Mouse (Mus musculus): Measurements from ENCODE around the gene Timm10b. TPM values are rescaled to one million over a fixed set of nuclear protein-coding genes. Genes with fewer than 3 reads are reported as not detected.

Gene Timm10b
- 10 to 100 TPM; 53.7 to 55.9 TPM for total RNA-seq (2021)
- long read RNA-seq, experiment 1, transcript Timm10b-201 (4 exons, 694 nt) = minor isoform, 11 of 104 reads
- long read RNA-seq, experiment 1, transcript Timm10b-210 (2 exons, 373 nt) = minor isoform, 18 of 104 reads
- long read RNA-seq, experiment 1, transcript Timm10b-203 (3 exons, 3,273 nt) = major isoform, 58 of 104 reads
- long read RNA-seq, experiment 1, transcript Timm10b-211 (4 exons, 529 nt) = minor isoform, 8 of 104 reads
- long read RNA-seq, experiment 1, partial matches to known transcripts = 0 of 104 reads
- long read RNA-seq, experiment 1, other reads (novel, unspliced or antisense) = 6 of 104 reads
- long read RNA-seq, experiment 2, transcript Timm10b-210 (2 exons, 373 nt) = minor isoform, 19 of 144 reads
- long read RNA-seq, experiment 2, transcript Timm10b-203 (3 exons, 3,273 nt) = major isoform, 90 of 144 reads
- long read RNA-seq, experiment 2, transcript Timm10b-201 (4 exons, 694 nt) = minor isoform, 18 of 144 reads
- long read RNA-seq, experiment 2, partial matches to known transcripts = 3 of 144 reads
- long read RNA-seq, experiment 2, other reads (novel, unspliced or antisense) = 9 of 144 reads

GRCm38 (mm10) chr7:105639756-105640155 is at the start of gene Timm10b:
Gene Timm10b, plus strand, starts transcription at chr7:105640056.
- DNase-seq = peak in 1 of 2 experiments; percentile 46
- intact Hi-C loops (cut with DNase I) = loop anchor here (5.0 to 10.0 kb wide), 2 partner anchors 93 to 235 kb away; partner anchors contain the start of genes Cnga4 and Fam160a2

DNA sequence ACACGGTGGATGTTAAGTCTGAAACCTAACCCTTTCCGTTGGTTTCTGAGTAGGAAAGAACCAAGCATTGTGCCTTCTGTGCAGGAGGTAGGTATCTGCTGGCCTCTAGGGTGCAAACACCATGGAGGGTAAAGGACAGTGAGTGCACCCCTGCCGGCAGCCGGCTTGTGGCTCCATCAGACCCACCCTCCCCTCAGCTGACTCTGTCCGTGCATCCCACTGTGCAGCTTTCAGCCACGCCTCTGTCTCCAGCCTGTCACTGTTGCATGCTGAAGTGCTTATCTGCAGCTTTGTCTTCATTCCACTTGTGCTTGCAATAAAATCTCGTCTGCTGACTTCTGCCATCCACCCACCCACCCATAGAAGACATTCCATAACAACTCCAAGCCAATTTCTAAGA is 49.8 kb upstream of the Timm10b start:
- intact Hi-C loops (cut with DNase I) = no loop called here
- DNase-seq = no peak

DNA sequence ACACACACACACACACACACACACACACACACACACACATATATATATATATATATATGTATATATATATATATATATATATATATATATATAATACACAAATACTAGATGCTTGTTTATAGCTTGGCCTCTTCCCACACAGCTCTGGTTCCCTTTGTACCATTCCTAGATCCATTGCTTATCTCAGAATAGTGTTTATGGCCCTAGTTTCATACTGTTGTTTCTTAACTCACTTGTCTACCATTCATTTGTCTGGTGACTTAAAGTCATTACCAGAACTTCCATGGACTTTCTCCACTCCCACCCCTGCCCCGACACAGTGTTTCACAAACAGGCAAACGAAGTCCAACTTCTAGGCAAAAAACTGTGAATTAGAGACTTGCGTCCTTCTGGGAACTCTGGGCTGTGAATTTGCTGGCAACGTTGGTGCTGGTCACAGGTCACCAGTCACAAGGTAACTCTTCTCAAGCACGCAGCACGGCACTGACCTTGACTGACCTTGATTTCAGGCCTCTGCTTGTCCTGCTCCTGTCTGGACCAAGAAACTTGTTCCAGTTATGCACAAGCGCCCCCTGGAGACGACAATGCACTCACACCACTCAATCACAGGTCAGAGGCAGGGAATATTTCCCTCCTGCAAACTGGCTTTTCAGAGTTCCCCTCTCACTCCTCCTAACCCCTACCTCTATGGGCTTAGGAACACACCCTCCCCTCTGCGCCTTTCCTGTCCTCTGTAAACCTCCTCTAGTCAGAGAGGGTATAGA is 36.8 kb upstream of the Timm10b start:
- DNase-seq = peak; percentile 43 to 57
- intact Hi-C loops (cut with DNase I) = loop anchor here (5.0 kb wide), 1 partner anchor 66 kb away; no protein-coding TSS in a partner anchor

GRCm38 (mm10) chr7:105608467-105608866 is 31.4 kb upstream of the Timm10b start:
- intact Hi-C loops (cut with DNase I) = no loop called here

DNA sequence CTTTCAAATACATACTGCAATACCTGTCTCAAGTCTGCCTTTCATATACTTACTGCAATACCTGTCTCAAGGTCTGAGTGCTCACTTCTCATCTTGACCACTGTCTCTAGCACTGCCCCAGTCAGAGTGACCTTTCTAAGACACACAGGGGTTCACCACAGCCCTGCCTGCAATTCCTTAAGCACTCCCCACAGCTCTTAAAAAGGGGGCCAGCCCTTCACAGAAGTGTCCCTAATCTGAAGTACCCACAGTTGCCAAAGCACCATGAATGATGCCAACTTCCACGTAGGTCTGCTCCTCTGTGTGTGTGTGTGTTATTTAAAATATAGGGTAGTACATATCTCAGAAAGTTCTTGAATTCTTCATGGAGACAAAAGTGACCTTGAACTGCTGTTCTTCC is 28.1 kb upstream of the Timm10b start:
- no peak for DNase-seq
- intact Hi-C loops (cut with DNase I) = no loop called here

More at GRCm38 (mm10) chr7:105608467-105608866, 31.4 kb upstream of the Timm10b start:
- no peak for DNase-seq

DNA sequence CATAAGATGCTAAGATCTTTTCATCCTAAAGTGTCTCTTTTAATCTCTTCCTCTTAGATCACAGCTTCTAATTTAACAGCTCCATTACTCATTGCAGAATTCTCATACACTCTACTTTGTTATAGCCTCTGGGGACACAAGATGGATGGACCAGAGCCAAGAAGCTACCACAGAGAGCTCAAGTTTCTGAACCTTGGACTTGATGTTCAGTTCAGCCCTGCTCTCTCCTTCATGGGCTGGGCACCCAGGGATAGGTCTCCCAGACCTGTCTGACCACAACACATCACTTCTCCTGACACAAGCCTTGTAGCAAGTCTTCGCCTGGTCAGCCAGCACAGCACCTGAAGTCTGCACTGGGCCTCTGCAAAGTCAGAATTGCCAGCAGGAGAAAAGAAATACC is 25.5 kb upstream of the Timm10b start:
- no peak for DNase-seq
- intact Hi-C loops (cut with DNase I) = no loop called here

- intact Hi-C loops (cut with DNase I) = no loop called here
- DNase-seq = no peak
These were observed 24.1 kb upstream of the Timm10b start for GRCm38 (mm10) chr7:105615720-105616119.

DNA sequence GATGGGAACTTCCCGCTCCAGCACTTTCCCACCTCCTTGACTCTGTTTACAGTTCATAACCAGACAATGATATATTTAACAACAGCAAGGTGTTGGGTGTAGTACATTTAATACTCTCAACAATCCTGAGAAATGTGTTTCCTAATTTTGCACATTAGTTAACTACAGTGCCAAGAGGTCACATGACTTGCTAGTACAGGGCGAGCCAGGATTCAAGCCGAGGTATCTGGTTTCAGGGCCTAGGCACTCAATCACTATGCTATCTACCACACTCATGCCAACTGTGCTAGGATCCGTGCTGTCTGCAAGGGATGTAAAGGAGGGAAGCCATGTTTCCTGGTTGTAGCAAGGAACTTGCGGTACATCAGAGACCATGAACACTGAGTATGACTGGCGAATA is 23.3 kb upstream of the Timm10b start:
- intact Hi-C loops (cut with DNase I) = no loop called here
- no peak for DNase-seq

GRCm38 (mm10) chr7:105617810-105618209 is 22.0 kb upstream of the Timm10b start:
- DNase-seq = no peak

DNA sequence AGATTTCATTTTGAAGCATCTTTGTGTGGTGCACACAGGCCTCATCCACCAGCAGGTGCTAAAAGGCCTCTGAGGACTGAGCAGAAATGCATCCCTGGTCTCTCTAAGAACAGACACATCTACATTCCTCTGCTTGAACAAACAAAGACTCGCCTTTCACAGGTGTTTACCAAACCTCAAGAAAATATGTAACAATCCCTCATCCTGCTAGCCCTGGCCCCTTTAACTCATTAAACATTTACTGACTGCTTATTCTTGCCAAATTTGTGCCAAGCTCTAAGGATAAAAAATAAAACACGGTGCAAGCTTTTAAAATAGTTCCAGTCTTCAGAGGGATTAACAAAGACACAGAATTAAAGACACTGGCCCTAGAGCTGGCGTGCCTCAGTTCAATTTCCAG is 20.2 kb upstream of the Timm10b start:
- intact Hi-C loops (cut with DNase I) = no loop called here

More at GRCm38 (mm10) chr7:105617810-105618209, 22.0 kb upstream of the Timm10b start:
- intact Hi-C loops (cut with DNase I) = no loop called here

DNA sequence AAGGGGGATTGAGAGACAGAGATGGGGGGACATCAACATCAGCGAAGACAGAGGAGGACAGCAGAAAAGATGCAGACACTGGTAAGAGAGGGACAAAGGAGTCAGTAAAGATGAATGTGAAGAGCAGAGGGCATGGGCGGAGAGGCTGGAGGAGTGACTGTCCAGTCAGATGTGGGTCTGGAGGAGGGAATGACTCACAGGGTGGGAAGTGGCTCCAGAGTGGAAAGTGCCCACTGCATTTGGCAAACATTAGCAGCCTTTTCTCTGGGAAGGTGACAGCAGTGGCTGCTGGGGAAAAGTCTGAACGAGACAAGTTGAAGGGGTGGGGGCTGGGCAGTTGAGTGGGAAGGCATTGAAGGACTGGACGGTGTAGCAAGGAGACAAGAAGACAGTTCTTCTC is 18.8 kb upstream of the Timm10b start:
- DNase-seq = no peak
- intact Hi-C loops (cut with DNase I) = no loop called here

More for the DNA sequence above, 20.2 kb upstream of the Timm10b start:
- no peak for DNase-seq

DNA sequence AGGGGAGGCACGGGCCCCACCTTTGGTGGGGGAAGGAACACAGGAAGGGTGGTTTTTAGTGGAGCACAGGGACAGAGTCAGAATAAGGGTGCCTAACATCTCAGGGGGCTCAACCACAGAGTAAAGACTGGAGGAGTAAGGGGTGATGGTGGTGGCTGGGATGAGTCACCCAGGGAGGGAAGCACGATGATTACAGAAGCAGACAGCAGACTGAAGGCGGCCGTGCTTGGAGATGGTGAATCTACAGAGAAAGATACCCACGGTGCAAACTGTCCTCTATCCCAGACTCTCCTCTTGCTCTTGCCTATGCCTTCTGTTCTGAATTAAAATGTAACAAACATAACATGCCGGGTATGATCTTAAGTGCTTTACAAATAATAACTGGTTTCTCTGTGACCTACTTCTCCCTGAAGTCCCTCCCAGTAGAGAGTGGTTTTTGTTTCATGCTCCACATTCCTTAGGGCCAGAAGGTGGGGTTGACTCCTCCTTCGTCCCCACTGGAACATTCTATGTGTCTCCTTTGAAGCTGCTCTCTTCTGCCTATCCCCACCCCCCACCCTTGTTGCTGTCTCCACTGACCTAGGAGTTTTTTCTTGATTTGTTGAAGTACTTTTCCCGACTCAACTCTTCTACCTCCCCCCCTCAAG is 18.1 kb upstream of the Timm10b start:
- intact Hi-C loops (cut with DNase I) = no loop called here
- DNase-seq = no peak

DNA sequence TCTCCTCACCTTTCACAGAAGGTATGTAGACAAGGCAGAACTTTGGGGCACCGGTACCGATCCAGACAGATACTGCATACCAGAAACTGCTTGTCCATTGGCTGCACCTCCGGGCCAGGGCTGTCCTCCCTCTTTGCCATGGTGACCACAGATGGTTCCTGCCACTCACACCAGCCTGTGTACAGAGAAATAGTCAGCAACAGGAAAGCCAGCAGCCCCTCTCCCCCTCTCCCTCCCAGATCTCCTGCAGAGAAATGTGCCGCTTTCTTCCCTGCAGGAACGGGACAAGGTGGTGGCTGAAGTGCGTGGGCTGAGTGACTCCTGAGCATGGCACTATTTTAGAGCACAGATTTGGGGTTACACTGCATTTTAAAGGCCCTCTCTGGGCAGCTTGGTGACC is 14.5 kb upstream of the Timm10b start:
- DNase-seq = no peak
- intact Hi-C loops (cut with DNase I) = no loop called here

GRCm38 (mm10) chr7:105628633-105629032 is 11.2 kb upstream of the Timm10b start:
- intact Hi-C loops (cut with DNase I) = no loop called here
- peak in 1 of 2 experiments; percentile 44 for DNase-seq

DNA sequence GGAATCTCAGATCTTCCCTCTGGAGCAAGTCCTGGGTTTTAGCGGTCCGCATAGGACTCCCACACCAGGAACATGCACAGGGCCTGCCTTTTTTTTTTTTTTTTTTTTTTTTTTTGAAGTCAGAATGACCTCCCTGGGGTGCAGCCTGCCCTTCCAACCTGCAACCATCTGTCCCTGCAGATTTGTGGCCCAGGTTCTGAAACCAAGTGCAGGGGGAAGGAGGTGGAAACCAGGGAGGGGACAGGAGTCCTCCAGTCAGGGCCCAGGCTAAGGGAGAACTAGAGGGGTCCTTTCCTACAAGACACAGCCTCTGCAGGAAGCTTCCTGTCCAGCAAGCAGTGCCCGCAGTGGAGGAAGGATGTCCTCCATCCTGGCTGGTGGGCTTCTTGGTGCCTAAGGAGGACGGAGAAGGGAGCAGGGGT is 7.3 kb upstream of the Timm10b start:
- intact Hi-C loops (cut with DNase I) = loop anchor here (10.0 kb wide), 1 partner anchor 228 kb away; the partner anchor contains the start of genes Cnga4 and Fam160a2
- no peak for DNase-seq

- intact Hi-C loops (cut with DNase I) = loop anchor here (10.0 kb wide), 1 partner anchor 228 kb away; the partner anchor contains the start of genes Cnga4 and Fam160a2
- DNase-seq = peak; percentile 85 to 91
These were observed 6.6 kb upstream of the Timm10b start, which contains the start of gene Trim3 for GRCm38 (mm10) chr7:105633127-105633800. Gene Trim3, minus strand, starts transcription at chr7:105633571.

GRCm38 (mm10) chr7:105633801-105634135 is 6.1 kb upstream of the Timm10b start:
- intact Hi-C loops (cut with DNase I) = loop anchor here (10.0 kb wide), 1 partner anchor 229 kb away; the partner anchor contains the start of genes Cnga4 and Fam160a2
- DNase-seq = no peak

GRCm38 (mm10) chr7:105634272-105634920 is 5.5 kb upstream of the Timm10b start:
- DNase-seq = no peak
- intact Hi-C loops (cut with DNase I) = loop anchor here (10.0 kb wide), 1 partner anchor 230 kb away; the partner anchor contains the start of genes Cnga4 and Fam160a2

DNA sequence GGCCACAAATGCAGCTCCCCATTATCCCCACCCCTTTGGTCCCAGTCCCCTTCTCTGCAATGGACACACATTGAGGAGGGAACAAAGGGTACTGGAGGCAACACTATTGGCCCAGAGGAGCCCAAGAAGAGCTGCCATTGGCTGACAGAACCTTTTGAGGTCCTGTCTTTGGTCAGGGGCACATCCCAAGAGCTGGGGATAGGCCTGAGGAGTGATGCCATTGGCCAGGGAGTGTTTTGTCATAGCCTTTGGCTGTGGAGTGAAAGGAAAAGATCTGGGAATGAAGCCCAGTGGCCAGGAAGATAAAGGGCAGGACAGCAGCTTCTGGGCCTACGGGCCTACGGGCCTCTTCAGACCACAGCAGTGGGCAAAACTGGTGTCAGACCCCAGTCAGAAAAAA is 4.1 kb upstream of the Timm10b start:
- intact Hi-C loops (cut with DNase I) = loop anchor here (10.0 kb wide), 1 partner anchor 231 kb away; the partner anchor contains the start of genes Cnga4 and Fam160a2

More for the DNA sequence above, 4.1 kb upstream of the Timm10b start:
- DNase-seq = no peak

All from gastrocnemius, postnatal 36 days (tissue).